Mouse (Mus musculus): ENCODE results near the gene Ogdhl. TPM values are rescaled to one million over a fixed set of nuclear protein-coding genes. Genes with fewer than 3 reads are reported as not detected.

Ogdhl gene
- total RNA-seq, 2 experiments from 2014 or later, result not detected

GRCm38 (mm10) chr14:32379395-32380098, 57.7 kb downstream of the Ogdhl start:
- ATAC-seq (replicated peaks; ENCODE audit: poor library complexity), result no peak

- no peak for ATAC-seq (replicated peaks; ENCODE audit: poor library complexity)
Measured at GRCm38 (mm10) chr14:32380099-32380480, 58.3 kb downstream of the Ogdhl start.

- ATAC-seq (replicated peaks; ENCODE audit: poor library complexity), result no peak
Measured at GRCm38 (mm10) chr14:32381066-32381465, 59.2 kb downstream of the Ogdhl start.

- no peak for ATAC-seq (replicated peaks; ENCODE audit: poor library complexity)
Measured at GRCm38 (mm10) chr14:32381619-32382018, 59.8 kb downstream of the Ogdhl start.

GRCm38 (mm10) chr14:32388196-32388595, 66.4 kb downstream of the Ogdhl start, which contains the start of gene 1700024G13Rik:
Gene 1700024G13Rik (minus strand): TSS chr14:32388391.
- 0 out of 2 replicates have a peak, but pooled peaks have one; percentile 39 for ATAC-seq (replicated peaks; ENCODE audit: poor library complexity)

Other genes with a start within 250 kb of the Ogdhl start
- gene Oxnad1, start 236.6 kb upstream of the Ogdhl start, total RNA-seq (2015), result 8.3 and 14.9 TPM in 2 replicates
- gene Oxnad1, start 236.6 kb upstream of the Ogdhl start, total RNA-seq (2017), result 36.2 and 45.2 TPM in 2 replicates
- 88.0 and 117 TPM in 2 replicates for gene Dph3, start 236.3 kb upstream of the Ogdhl start, total RNA-seq (2015)
- 41.2 and 67.5 TPM in 2 replicates for gene Dph3, start 236.3 kb upstream of the Ogdhl start, total RNA-seq (2017)
- not detected in 2 replicates for gene Msmb, start 180.0 kb upstream of the Ogdhl start, total RNA-seq (2015)
- gene Msmb, start 180.0 kb upstream of the Ogdhl start, total RNA-seq (2017), result not detected in 2 replicates
- gene Ncoa4, start 162.2 kb upstream of the Ogdhl start, total RNA-seq (2015), result 245 and 252 TPM in 2 replicates
- 194 and 212 TPM in 2 replicates for gene Ncoa4, start 162.2 kb upstream of the Ogdhl start, total RNA-seq (2017)
- gene Timm23, start 120.1 kb upstream of the Ogdhl start, total RNA-seq (2015), result 237 and 249 TPM in 2 replicates
- gene Timm23, start 120.1 kb upstream of the Ogdhl start, total RNA-seq (2017), result 159 and 183 TPM in 2 replicates
- gene Parg, start 120.1 kb upstream of the Ogdhl start, total RNA-seq (2015), result 44.1 and 48.1 TPM in 2 replicates
- 102 and 143 TPM in 2 replicates for gene Parg, start 120.1 kb upstream of the Ogdhl start, total RNA-seq (2017)
- gene 1700024G13Rik, start 66.4 kb downstream of the Ogdhl start, total RNA-seq (2015), result not detected in 2 replicates
- gene 1700024G13Rik, start 66.4 kb downstream of the Ogdhl start, total RNA-seq (2017), result not detected in 2 replicates
- gene Slc18a3, start 142.8 kb downstream of the Ogdhl start, total RNA-seq (2015), result not detected in 2 replicates
- gene Slc18a3, start 142.8 kb downstream of the Ogdhl start, total RNA-seq (2017), result not detected in 2 replicates
- not detected in 2 replicates for gene Chat, start 144.0 kb downstream of the Ogdhl start, total RNA-seq (2015)
- gene Chat, start 144.0 kb downstream of the Ogdhl start, total RNA-seq (2017), result not detected in 2 replicates
- gene Ercc6, start 191.5 kb downstream of the Ogdhl start, total RNA-seq (2015), result 18.2 and 21.2 TPM in 2 replicates
- 19.9 and 27.7 TPM in 2 replicates for gene Ercc6, start 191.5 kb downstream of the Ogdhl start, total RNA-seq (2017)

Measured in megakaryocyte progenitor cell, adult 5-6 weeks (primary cell).